Mouse (Mus musculus): Measurements from ENCODE around the gene Gorab. TPM values are rescaled to one million over a fixed set of nuclear protein-coding genes. Genes with fewer than 3 reads are reported as not detected.

Gorab gene
- 4.8 and 5.8 TPM in 2 replicates for total RNA-seq (2023)

DNA sequence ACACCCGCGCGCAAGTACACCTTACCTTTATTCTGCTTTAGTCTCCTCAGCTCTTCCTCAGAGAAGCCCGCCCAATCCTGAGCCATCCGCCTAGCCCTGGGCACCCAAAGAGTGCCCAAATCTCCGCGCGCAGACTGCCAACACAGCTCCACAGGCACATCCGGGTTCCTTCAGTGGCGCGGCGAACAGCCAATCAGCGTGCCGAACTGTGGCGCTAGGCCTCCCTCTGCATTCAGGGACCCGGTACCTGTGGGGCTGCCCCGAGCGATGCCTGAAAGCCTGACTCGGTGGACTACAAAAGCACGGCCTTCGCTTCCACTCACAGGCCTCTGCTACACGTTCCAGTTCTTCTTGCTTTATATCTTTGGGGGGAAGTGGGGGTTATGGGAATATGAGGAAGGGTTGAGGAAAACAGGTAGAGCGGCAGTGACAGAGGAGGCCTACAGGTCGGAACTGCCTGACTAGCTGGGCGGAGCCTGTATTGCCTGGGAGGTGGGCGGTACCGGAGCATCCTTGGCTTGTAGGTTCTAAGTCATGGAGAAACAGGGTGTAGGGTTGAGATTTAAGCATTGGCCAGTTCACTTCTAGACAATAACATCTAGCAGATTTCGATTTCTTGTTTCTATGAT lies at the start of gene Gorab:
TSS of gene Gorab (minus strand) at position 172 of the 629 bp plus-strand sequence.

Other genes with a start within 250 kb of the Gorab start
- 0.09 TPM in 1 of 2 replicates, not detected in the other for gene Prrx1, start 90.0 kb downstream of the Gorab start, total RNA-seq (2023)